Mouse (Mus musculus) limb, embryonic 15.5 days (tissue): ENCODE data around the gene Gpr142. TPM values are rescaled to one million over a fixed set of nuclear protein-coding genes. Genes with fewer than 3 reads are reported as not detected.

Source experiments
- ATAC-seq: fragments of 200-750 bp; cut with Nextera tagmentation; 2 replicates; pipeline ENCODE4 v1.8.0; 2017; ENCODE audit warnings: low read depth, moderate TSS enrichment; ENCODE audit not compliant: insufficient number of reproducible peaks, low FRiP score, low TSS enrichment
- H3K27ac ChIP-seq: fragments of 300-500 bp; sonication (generic); 2 replicates; pipeline ENCODE4 v1.5.1; 2015; ENCODE audit warnings: moderate library complexity, mild to moderate bottlenecking, inconsistent platforms
- H3K27me3 ChIP-seq: fragments of 300-500 bp; sonication (generic); 2 replicates; pipeline ENCODE4 v1.6.1; 2015; ENCODE audit warnings: inconsistent platforms
- H3K36me3 ChIP-seq: fragments of 300-500 bp; sonication (generic); 2 replicates; pipeline ENCODE4 v1.6.1; 2015; ENCODE audit warnings: inconsistent platforms
- H3K4me1 ChIP-seq: fragments of 300-500 bp; sonication (generic); 2 replicates; pipeline ENCODE4 v1.6.1; 2015; ENCODE audit warnings: inconsistent platforms
- H3K4me2 ChIP-seq: fragments of 300-500 bp; sonication (generic); 2 replicates; pipeline ENCODE4 v1.6.1; 2015; ENCODE audit warnings: mild to moderate bottlenecking, inconsistent platforms
- H3K4me3 ChIP-seq: fragments of 300-500 bp; sonication (generic); 2 replicates; pipeline ENCODE4 v1.5.1; 2015; ENCODE audit warnings: mild to moderate bottlenecking, inconsistent platforms
- H3K9ac ChIP-seq: fragments of 300-500 bp; sonication (generic); 2 replicates; pipeline ENCODE4 v1.6.1; 2015; ENCODE audit warnings: inconsistent platforms
- H3K9me3 ChIP-seq: fragments of 300-500 bp; sonication (generic); 2 replicates; pipeline ENCODE4 v1.6.1; 2016; ENCODE audit warnings: inconsistent platforms
- WGBS: fragments of 180-500 bp; shearing (Covaris S2); methylation state at CpG from one replicate; pipeline ENCODE4 v1.1.7; 2015; 5-methylcytosine and 5-hydroxymethylcytosine counted together
- polyA plus RNA-seq: library from polyadenylated mRNA; unstranded; fragments of >200 nt; fragmentation: Nextera tagmentation; extraction: Ambion mirVana; gene quantifications from 2 replicates; pipeline ENCODE4 v1.2.1, GENCODE M21; 2015

The Gpr142 gene
- polyA plus RNA-seq = not detected in 2 replicates

- Histone ChIP-seq H3K27ac (no peak within 1 kb of the TSS), H3K27me3 (peaks cover 21% of the 10 kb centered on the region), H3K4me3 (no peak within 1 kb of the TSS), H3K36me3 (no peaks in the 10 kb centered on the region), H3K9ac (no peak within 1 kb of the TSS), H3K4me1 (peaks cover 20% of the 10 kb centered on the region), H3K9me3 (no peaks in the 10 kb centered on the region), H3K4me2 (no peak within 1 kb of the TSS)
- no peak for ATAC-seq
- 94% methylated on average over 3 of the region's 3 CpGs for WGBS
These were observed at the start of gene Gpr142 for GRCm38 (mm10) chr11:114798624-114799023. Gpr142 (plus strand) TSS chr11:114798924.

DNA sequence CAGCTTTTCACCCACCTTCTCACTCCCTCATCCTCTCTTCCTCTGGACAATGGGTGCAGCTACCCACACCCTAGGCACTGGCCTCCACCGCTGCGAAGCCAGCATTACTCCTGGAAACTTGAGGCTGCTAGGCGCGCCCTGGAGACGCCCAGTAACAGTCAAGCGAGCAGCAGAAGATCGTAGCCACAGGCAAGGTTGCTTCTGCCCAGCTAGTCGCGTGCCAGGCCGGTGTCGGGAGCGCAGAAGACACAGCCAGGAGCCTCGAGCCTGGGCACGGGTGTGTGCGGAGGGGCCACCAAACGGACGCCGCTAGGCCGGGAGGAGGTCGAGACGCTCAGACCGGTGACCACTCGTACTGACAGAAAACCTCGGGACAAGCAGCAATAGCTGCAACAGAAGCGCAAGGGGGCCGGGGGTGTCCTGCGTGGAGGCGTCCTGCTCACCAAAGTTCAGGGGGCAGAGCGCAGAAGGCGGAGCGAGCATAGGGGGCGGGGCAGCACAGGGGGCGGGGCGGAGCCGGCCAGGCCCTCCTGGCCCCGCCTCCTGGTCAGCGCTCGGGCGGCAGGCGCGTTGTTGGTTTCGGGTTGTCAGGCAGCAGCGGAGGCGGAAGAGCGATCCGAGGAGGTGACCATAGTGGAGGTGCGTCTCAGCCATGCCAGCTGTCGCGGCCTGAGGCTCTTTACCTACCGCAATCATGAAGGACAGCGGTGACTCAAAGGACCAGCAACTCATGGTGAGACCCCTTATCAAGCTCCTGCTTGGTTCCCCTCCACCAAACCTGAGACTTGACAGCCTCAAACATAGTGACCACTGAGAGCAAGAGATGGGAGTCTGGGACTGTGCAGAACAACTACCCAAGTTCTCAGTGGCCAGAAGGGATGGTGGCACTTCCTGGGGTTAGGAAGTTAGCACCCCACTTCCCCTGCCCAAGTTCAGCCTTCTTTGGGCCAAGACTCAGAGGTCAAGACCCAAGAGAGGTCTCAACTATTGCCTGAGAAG is 33.6 kb upstream of the Gpr142 start, which contains the start of gene Kif19a:
Kif19a (plus strand) TSS at position 569 of the 999 bp plus-strand sequence.
- H3K4me1 ChIP-seq = peaks cover 12% of the 10 kb centered on the region
- no peak for ATAC-seq
- peak within 1 kb of the TSS; percentile 91 for H3K4me2 ChIP-seq
- H3K27ac ChIP-seq = no peak within 1 kb of the TSS
- H3K4me3 ChIP-seq = peak within 1 kb of the TSS; percentile 47
- 4% methylated on average over 49 of the region's 51 CpGs for WGBS
- H3K9ac ChIP-seq = no peak within 1 kb of the TSS; the same call in 1 of the 2 replicates
- peaks cover 39% of the 10 kb centered on the region for H3K27me3 ChIP-seq
- no peaks in the 10 kb centered on the region for H3K9me3 ChIP-seq
- no peaks in the 10 kb centered on the region for H3K36me3 ChIP-seq

GRCm38 (mm10) chr11:114769911-114770310 is 28.8 kb upstream of the Gpr142 start:
- peaks cover 30% of the 10 kb centered on the region for H3K27me3 ChIP-seq
- H3K36me3 ChIP-seq = no peaks in the 10 kb centered on the region
- H3K27ac ChIP-seq = no peak overlapping the region
- no peak overlapping the region for H3K4me2 ChIP-seq
- ATAC-seq = no peak
- no peak overlapping the region for H3K4me3 ChIP-seq
- H3K9me3 ChIP-seq = no peaks in the 10 kb centered on the region
- H3K9ac ChIP-seq = no peak overlapping the region
- peaks cover 12% of the 10 kb centered on the region for H3K4me1 ChIP-seq
- WGBS = 49% methylated on average over 6 of the region's 6 CpGs

DNA sequence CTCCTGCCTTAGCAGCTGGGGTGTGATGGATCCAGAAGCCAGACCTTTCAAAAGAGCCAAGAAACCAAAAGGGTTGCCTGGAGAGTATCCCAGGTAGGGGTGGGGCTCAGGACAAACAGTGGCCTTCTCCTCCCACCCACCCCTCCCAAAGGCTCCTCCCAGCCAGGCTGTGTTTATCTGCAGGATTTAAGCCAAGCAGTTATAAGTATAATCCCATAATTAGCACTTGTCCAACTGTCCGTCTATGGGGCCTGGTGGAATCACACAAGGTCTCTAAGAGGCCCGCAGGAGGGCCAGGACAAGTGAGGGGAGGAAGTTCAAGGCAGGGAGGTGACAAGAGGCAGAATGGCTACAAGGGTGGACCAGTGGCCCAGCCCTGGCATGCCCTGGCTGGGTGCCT is 26.8 kb upstream of the Gpr142 start:
- peaks cover 12% of the 10 kb centered on the region for H3K27me3 ChIP-seq
- H3K27ac ChIP-seq = no peak overlapping the region
- ATAC-seq = no peak
- H3K4me1 ChIP-seq = peaks cover 6% of the 10 kb centered on the region; the same call in 1 of the 2 replicates
- 65% methylated on average over 2 of the region's 2 CpGs for WGBS
- H3K9ac ChIP-seq = no peak overlapping the region
- H3K4me3 ChIP-seq = no peak overlapping the region
- H3K36me3 ChIP-seq = no peaks in the 10 kb centered on the region
- no peaks in the 10 kb centered on the region for H3K9me3 ChIP-seq
- H3K4me2 ChIP-seq = no peak overlapping the region

DNA sequence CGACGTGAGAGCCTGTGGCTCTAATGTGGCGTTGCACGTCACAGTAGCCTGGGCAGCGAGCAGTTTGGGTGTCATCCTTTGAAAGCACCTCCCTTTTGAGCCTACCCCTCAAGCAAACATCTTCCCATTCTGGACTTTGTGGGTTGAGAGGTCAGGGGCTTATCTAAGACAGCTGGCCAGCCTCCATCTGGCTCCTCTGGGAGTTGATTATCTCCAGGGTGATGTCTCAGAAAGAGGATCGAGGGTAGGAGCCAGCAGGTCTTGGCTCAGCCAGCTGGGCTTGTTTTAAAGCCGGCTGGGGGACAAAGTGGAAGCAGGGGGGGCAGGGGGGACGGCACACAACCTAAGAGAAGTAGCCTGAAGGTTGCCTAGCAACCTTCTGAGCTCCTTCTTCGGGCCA is 18.6 kb upstream of the Gpr142 start:
- Histone ChIP-seq H3K9me3 (no peaks in the 10 kb centered on the region), H3K4me1 (0 out of 2 replicates have a peak, but pooled peaks cover 2% of the 10 kb centered on the region), H3K9ac (no peak overlapping the region), H3K36me3 (no peaks in the 10 kb centered on the region), H3K4me3 (no peak overlapping the region), H3K4me2 (no peak overlapping the region), H3K27ac (no peak overlapping the region), H3K27me3 (peaks cover 59% of the 10 kb centered on the region)
- WGBS = 47% methylated on average over 9 of the region's 9 CpGs
- no peak for ATAC-seq

GRCm38 (mm10) chr11:114785892-114786291 is 12.8 kb upstream of the Gpr142 start:
- Histone ChIP-seq H3K27ac (no peak overlapping the region), H3K4me3 (peak overlapping the region; percentile 26), H3K9me3 (no peaks in the 10 kb centered on the region), H3K9ac (no peak overlapping the region), H3K36me3 (no peaks in the 10 kb centered on the region), H3K4me2 (peak overlapping the region; percentile 56), H3K27me3 (peaks cover 97% of the 10 kb centered on the region), H3K4me1 (peaks cover 16% of the 10 kb centered on the region)
- no peak for ATAC-seq
- WGBS = 45% methylated on average over 10 of the region's 10 CpGs

- WGBS = 1% methylated on average over 43 of the region's 43 CpGs
- peaks cover 97% of the 10 kb centered on the region for H3K27me3 ChIP-seq
- ATAC-seq = no peak
- H3K9ac ChIP-seq = no peak overlapping the region
- peak overlapping the region; percentile 56 for H3K4me2 ChIP-seq
- H3K36me3 ChIP-seq = no peaks in the 10 kb centered on the region
- H3K9me3 ChIP-seq = no peaks in the 10 kb centered on the region
- H3K4me1 ChIP-seq = peaks cover 18% of the 10 kb centered on the region
- H3K4me3 ChIP-seq = peak overlapping the region; percentile 26
- H3K27ac ChIP-seq = no peak overlapping the region
These were observed 12.4 kb upstream of the Gpr142 start for GRCm38 (mm10) chr11:114786326-114786725.

DNA sequence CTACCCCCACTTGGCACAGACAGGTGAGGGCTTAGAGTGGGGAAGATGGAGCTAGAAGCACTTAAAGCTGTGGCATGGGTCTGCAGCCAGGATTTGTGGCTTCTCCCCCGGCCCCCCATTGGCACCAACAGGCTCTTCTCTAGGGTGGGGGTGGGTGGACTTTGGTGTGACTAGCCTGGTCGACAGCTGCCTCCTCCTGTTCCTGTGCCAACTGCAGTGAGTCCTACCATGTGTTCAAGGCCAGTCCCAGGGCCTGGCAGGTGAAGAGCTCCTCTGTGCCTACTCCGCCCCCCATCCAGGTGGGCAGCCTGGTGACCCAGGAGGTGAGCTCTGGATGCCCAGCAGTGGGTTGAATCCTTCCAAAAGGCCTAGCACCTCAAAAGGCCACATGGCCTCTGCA is 11.1 kb upstream of the Gpr142 start:
- Histone ChIP-seq H3K36me3 (no peaks in the 10 kb centered on the region), H3K4me3 (no peak overlapping the region), H3K9me3 (no peaks in the 10 kb centered on the region), H3K4me2 (no peak overlapping the region), H3K27me3 (peaks cover 98% of the 10 kb centered on the region), H3K27ac (no peak overlapping the region), H3K4me1 (peaks cover 31% of the 10 kb centered on the region), H3K9ac (no peak overlapping the region)
- WGBS = 76% methylated on average over 3 of the region's 3 CpGs
- ATAC-seq = no peak

GRCm38 (mm10) chr11:114789061-114789714 is 9.5 kb upstream of the Gpr142 start:
- Histone ChIP-seq H3K27me3 (peaks cover 99% of the 10 kb centered on the region), H3K4me3 (peak overlapping the region; percentile 12; the same call in 1 of the 2 replicates), H3K4me1 (peaks cover 35% of the 10 kb centered on the region), H3K9me3 (no peaks in the 10 kb centered on the region), H3K4me2 (peak overlapping the region; percentile 34), H3K27ac (no peak overlapping the region), H3K36me3 (no peaks in the 10 kb centered on the region), H3K9ac (no peak overlapping the region)
- WGBS = 12% methylated on average over 30 of the region's 30 CpGs
- ATAC-seq = no peak

GRCm38 (mm10) chr11:114789716-114790115 is 9.0 kb upstream of the Gpr142 start:
- Histone ChIP-seq H3K4me2 (no peak overlapping the region), H3K4me1 (peaks cover 35% of the 10 kb centered on the region), H3K9ac (no peak overlapping the region), H3K27ac (no peak overlapping the region), H3K27me3 (peaks cover 99% of the 10 kb centered on the region), H3K9me3 (no peaks in the 10 kb centered on the region), H3K4me3 (no peak overlapping the region), H3K36me3 (no peaks in the 10 kb centered on the region)
- no peak for ATAC-seq
- 56% methylated on average over 9 of the region's 9 CpGs for WGBS

DNA sequence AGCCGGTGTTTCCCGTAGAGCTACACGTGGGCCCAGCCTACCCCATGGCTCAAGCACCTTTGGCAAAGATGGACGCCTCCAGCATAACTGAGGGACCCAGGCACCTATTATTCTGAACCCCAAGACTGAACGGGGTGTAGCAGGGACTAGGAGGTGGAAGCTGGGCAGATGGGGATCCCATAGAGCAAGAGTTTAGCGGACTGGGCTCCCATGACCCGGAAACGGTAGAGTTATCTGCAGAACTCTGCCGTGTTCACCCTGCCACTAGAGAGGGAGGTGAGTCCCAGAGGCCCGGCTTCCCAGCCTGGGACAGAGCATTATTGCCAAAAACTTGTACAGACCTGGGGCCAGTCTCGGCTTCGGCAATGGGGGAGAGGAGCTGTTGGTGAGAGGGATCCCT is 8.6 kb upstream of the Gpr142 start:
- Histone ChIP-seq H3K4me3 (no peak overlapping the region), H3K4me1 (peaks cover 39% of the 10 kb centered on the region), H3K9me3 (no peaks in the 10 kb centered on the region), H3K27me3 (peaks cover 95% of the 10 kb centered on the region), H3K4me2 (no peak overlapping the region), H3K36me3 (no peaks in the 10 kb centered on the region), H3K27ac (no peak overlapping the region), H3K9ac (no peak overlapping the region)
- WGBS = 59% methylated on average over 12 of the region's 12 CpGs
- ATAC-seq = no peak

DNA sequence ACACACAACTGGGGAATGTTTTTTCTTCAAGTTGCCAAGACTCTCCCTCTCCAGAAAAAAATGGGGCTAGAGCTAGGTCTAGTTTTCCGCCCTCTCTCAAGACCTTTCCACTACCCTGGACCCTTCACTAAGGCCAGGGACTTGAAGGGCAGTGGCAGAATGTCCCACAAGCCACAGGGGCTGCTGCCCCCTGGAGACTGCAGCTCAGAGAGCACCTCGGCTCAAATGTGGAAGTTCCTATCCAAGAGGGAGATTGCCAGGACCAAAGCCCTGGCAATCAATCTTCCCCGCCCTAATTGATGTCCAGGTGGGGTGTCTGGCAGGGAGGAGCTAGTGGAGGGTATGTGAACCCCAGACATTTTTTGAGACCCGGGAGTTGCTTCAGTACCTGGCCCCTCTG is 7.9 kb upstream of the Gpr142 start:
- no peak overlapping the region for H3K4me3 ChIP-seq
- no peak overlapping the region for H3K27ac ChIP-seq
- peaks cover 95% of the 10 kb centered on the region for H3K27me3 ChIP-seq
- H3K9ac ChIP-seq = no peak overlapping the region
- H3K9me3 ChIP-seq = no peaks in the 10 kb centered on the region
- WGBS = 12% methylated on average over 4 of the region's 4 CpGs
- H3K4me1 ChIP-seq = peaks cover 45% of the 10 kb centered on the region
- no peak overlapping the region for H3K4me2 ChIP-seq
- ATAC-seq = no peak
- no peaks in the 10 kb centered on the region for H3K36me3 ChIP-seq
